Mouse (Mus musculus): ENCODE results near the gene Tmem130. TPM values are rescaled to one million over a fixed set of nuclear protein-coding genes. Genes with fewer than 3 reads are reported as not detected.
A peak's percentile ranks its signal among the peaks of the same experiment; 100 is the strongest.

Tmem130 gene
- 14.5 and 16.0 TPM in 2 replicates for polyA plus RNA-seq (2014; fragmentation: Nextera tagmentation; extraction: Ambion mirVana)

GRCm38 (mm10) chr5:144761161-144761868 is at the start of gene Tmem130:
Tmem130 (minus strand) TSS chr5:144761818.
- Histone ChIP-seq H3K27me3 (ENCODE audit: control insufficient read depth, insufficient read depth, low read length) (peaks cover 12% of the 10 kb centered on the region), H3K36me3 (ENCODE audit: control insufficient read depth, insufficient read depth, low read length) (no peaks in the 10 kb centered on the region), H3K9ac (ENCODE audit: low read length) (peak within 1 kb of the TSS; percentile 41), H3K9me3 (ENCODE audit: control insufficient read depth, low read length) (no peaks in the 10 kb centered on the region), H3K4me2 (ENCODE audit: low read depth, low read length, severe bottlenecking) (peak within 1 kb of the TSS; percentile 65), H3K4me1 (replicated peaks; ENCODE audit: control insufficient read depth, insufficient read depth, low read length) (peaks cover 4% of the 10 kb centered on the region; the same call in 1 of the 2 replicates), H3K27ac (ENCODE audit: low read depth, low read length) (no peak within 1 kb of the TSS; the same call in 1 of the 2 replicates), H3K4me3 (ENCODE audit: low read depth, low read length) (peak within 1 kb of the TSS; percentile 30)
- 1% methylated on average over 38 of the region's 38 CpGs for WGBS
- ATAC-seq (replicated peaks; ENCODE audit: low FRiP score) (peak; percentile 76), DNase-seq (ENCODE audit: low spot score) (peak; percentile 63)

- ATAC-seq (replicated peaks; ENCODE audit: low FRiP score): no peak
- H3K4me3 ChIP-seq (ENCODE audit: low read depth, low read length): no peak overlapping the region
- no peaks in the 10 kb centered on the region for H3K9me3 ChIP-seq (ENCODE audit: control insufficient read depth, low read length)
- no peak for DNase-seq (ENCODE audit: low spot score)
- no peak overlapping the region for H3K9ac ChIP-seq (ENCODE audit: low read length)
- no peaks in the 10 kb centered on the region for H3K4me1 ChIP-seq (replicated peaks; ENCODE audit: control insufficient read depth, insufficient read depth, low read length)
- H3K36me3 ChIP-seq (ENCODE audit: control insufficient read depth, insufficient read depth, low read length): peaks cover 37% of the 10 kb centered on the region
- H3K27ac ChIP-seq (ENCODE audit: low read depth, low read length): no peak overlapping the region
- H3K27me3 ChIP-seq (ENCODE audit: control insufficient read depth, insufficient read depth, low read length): no peaks in the 10 kb centered on the region
- no peak overlapping the region for H3K4me2 ChIP-seq (ENCODE audit: low read depth, low read length, severe bottlenecking)
- WGBS: 95% methylated on average over 10 of the region's 10 CpGs
These were observed 45.3 kb upstream of the Tmem130 start for GRCm38 (mm10) chr5:144806931-144807330.

DNA sequence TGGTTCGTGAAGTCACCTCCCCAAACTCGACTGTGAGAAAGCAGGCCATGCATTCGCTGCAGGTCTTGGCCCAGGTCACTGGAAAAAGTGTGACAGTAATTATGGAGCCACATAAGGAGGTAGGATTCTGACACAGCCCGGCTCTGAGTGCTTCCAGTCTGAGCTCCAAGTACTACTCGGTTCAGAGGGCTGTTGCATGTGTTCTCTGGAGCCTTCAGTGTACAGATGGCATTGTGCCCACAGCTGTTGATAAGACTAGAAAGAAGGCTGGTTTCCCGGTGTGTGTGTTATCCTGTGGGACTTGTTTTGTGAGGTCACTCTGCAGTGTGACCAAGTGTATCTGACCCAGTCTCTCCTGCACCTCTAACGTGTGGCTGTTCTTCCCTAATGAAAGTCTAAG is 42.6 kb upstream of the Tmem130 start:
- H3K27ac ChIP-seq (ENCODE audit: low read depth, low read length): no peak overlapping the region
- H3K9me3 ChIP-seq (ENCODE audit: control insufficient read depth, low read length): no peaks in the 10 kb centered on the region
- 91% methylated on average over 7 of the region's 7 CpGs for WGBS
- no peak overlapping the region for H3K4me3 ChIP-seq (ENCODE audit: low read depth, low read length)
- H3K4me1 ChIP-seq (replicated peaks; ENCODE audit: control insufficient read depth, insufficient read depth, low read length): no peaks in the 10 kb centered on the region
- no peak overlapping the region for H3K4me2 ChIP-seq (ENCODE audit: low read depth, low read length, severe bottlenecking)
- DNase-seq (ENCODE audit: low spot score) (no peak), ATAC-seq (replicated peaks; ENCODE audit: low FRiP score) (no peak)
- no peak overlapping the region for H3K9ac ChIP-seq (ENCODE audit: low read length)
- H3K36me3 ChIP-seq (ENCODE audit: control insufficient read depth, insufficient read depth, low read length): peaks cover 30% of the 10 kb centered on the region
- H3K27me3 ChIP-seq (ENCODE audit: control insufficient read depth, insufficient read depth, low read length): no peaks in the 10 kb centered on the region

- Histone ChIP-seq H3K4me2 (ENCODE audit: low read depth, low read length, severe bottlenecking) (no peak overlapping the region), H3K4me1 (replicated peaks; ENCODE audit: control insufficient read depth, insufficient read depth, low read length) (no peaks in the 10 kb centered on the region), H3K27ac (ENCODE audit: low read depth, low read length) (no peak overlapping the region), H3K9me3 (ENCODE audit: control insufficient read depth, low read length) (no peaks in the 10 kb centered on the region), H3K36me3 (ENCODE audit: control insufficient read depth, insufficient read depth, low read length) (peaks cover 24% of the 10 kb centered on the region), H3K9ac (ENCODE audit: low read length) (no peak overlapping the region), H3K4me3 (ENCODE audit: low read depth, low read length) (no peak overlapping the region), H3K27me3 (ENCODE audit: control insufficient read depth, insufficient read depth, low read length) (no peaks in the 10 kb centered on the region)
- ATAC-seq (replicated peaks; ENCODE audit: low FRiP score) (no peak), DNase-seq (ENCODE audit: low spot score) (no peak)
- whole genome bisulfite sequencing: 94% methylated on average over 8 of the region's 8 CpGs
These were observed 41.4 kb upstream of the Tmem130 start for GRCm38 (mm10) chr5:144803066-144803465.

GRCm38 (mm10) chr5:144797116-144797515 is 35.5 kb upstream of the Tmem130 start:
- H3K4me3 ChIP-seq (ENCODE audit: low read depth, low read length): no peak overlapping the region
- H3K4me2 ChIP-seq (ENCODE audit: low read depth, low read length, severe bottlenecking): no peak overlapping the region
- H3K4me1 ChIP-seq (replicated peaks; ENCODE audit: control insufficient read depth, insufficient read depth, low read length): no peaks in the 10 kb centered on the region
- no peaks in the 10 kb centered on the region for H3K9me3 ChIP-seq (ENCODE audit: control insufficient read depth, low read length)
- no peak overlapping the region for H3K9ac ChIP-seq (ENCODE audit: low read length)
- DNase-seq (ENCODE audit: low spot score) (no peak), ATAC-seq (replicated peaks; ENCODE audit: low FRiP score) (no peak)
- H3K36me3 ChIP-seq (ENCODE audit: control insufficient read depth, insufficient read depth, low read length): peaks cover 23% of the 10 kb centered on the region
- H3K27me3 ChIP-seq (ENCODE audit: control insufficient read depth, insufficient read depth, low read length): no peaks in the 10 kb centered on the region
- WGBS: 97% methylated on average over 7 of the region's 7 CpGs
- H3K27ac ChIP-seq (ENCODE audit: low read depth, low read length): no peak overlapping the region

- Histone ChIP-seq H3K4me3 (ENCODE audit: low read depth, low read length) (no peak overlapping the region), H3K9ac (ENCODE audit: low read length) (no peak overlapping the region), H3K4me2 (ENCODE audit: low read depth, low read length, severe bottlenecking) (no peak overlapping the region), H3K9me3 (ENCODE audit: control insufficient read depth, low read length) (no peaks in the 10 kb centered on the region), H3K27ac (ENCODE audit: low read depth, low read length) (no peak overlapping the region), H3K36me3 (ENCODE audit: control insufficient read depth, insufficient read depth, low read length) (peaks cover 29% of the 10 kb centered on the region), H3K4me1 (replicated peaks; ENCODE audit: control insufficient read depth, insufficient read depth, low read length) (no peaks in the 10 kb centered on the region), H3K27me3 (ENCODE audit: control insufficient read depth, insufficient read depth, low read length) (no peaks in the 10 kb centered on the region)
- DNase-seq (ENCODE audit: low spot score) (peak; percentile 61), ATAC-seq (replicated peaks; ENCODE audit: low FRiP score) (no peak)
- WGBS: 80% methylated on average over 6 of the region's 6 CpGs
These were observed 33.1 kb upstream of the Tmem130 start for GRCm38 (mm10) chr5:144794687-144795086.

- Histone ChIP-seq H3K4me2 (ENCODE audit: low read depth, low read length, severe bottlenecking) (no peak overlapping the region), H3K9me3 (ENCODE audit: control insufficient read depth, low read length) (no peaks in the 10 kb centered on the region), H3K9ac (ENCODE audit: low read length) (no peak overlapping the region), H3K4me1 (replicated peaks; ENCODE audit: control insufficient read depth, insufficient read depth, low read length) (no peaks in the 10 kb centered on the region), H3K4me3 (ENCODE audit: low read depth, low read length) (no peak overlapping the region), H3K27ac (ENCODE audit: low read depth, low read length) (no peak overlapping the region), H3K27me3 (ENCODE audit: control insufficient read depth, insufficient read depth, low read length) (no peaks in the 10 kb centered on the region), H3K36me3 (ENCODE audit: control insufficient read depth, insufficient read depth, low read length) (peaks cover 33% of the 10 kb centered on the region)
- ATAC-seq (replicated peaks; ENCODE audit: low FRiP score) (no peak), DNase-seq (ENCODE audit: low spot score) (no peak)
- 85% methylated on average over 5 of the region's 5 CpGs for WGBS
These were observed 31.8 kb upstream of the Tmem130 start for GRCm38 (mm10) chr5:144793374-144793773.

- Histone ChIP-seq H3K4me1 (replicated peaks; ENCODE audit: control insufficient read depth, insufficient read depth, low read length) (no peaks in the 10 kb centered on the region), H3K9me3 (ENCODE audit: control insufficient read depth, low read length) (no peaks in the 10 kb centered on the region), H3K36me3 (ENCODE audit: control insufficient read depth, insufficient read depth, low read length) (peaks cover 20% of the 10 kb centered on the region), H3K4me2 (ENCODE audit: low read depth, low read length, severe bottlenecking) (no peak overlapping the region), H3K27me3 (ENCODE audit: control insufficient read depth, insufficient read depth, low read length) (no peaks in the 10 kb centered on the region), H3K4me3 (ENCODE audit: low read depth, low read length) (no peak overlapping the region), H3K27ac (ENCODE audit: low read depth, low read length) (no peak overlapping the region), H3K9ac (ENCODE audit: low read length) (no peak overlapping the region)
- WGBS: 96% methylated on average over 18 of the region's 18 CpGs
- no peak for DNase-seq (ENCODE audit: low spot score)
- no peak for ATAC-seq (replicated peaks; ENCODE audit: low FRiP score)
These were observed 24.8 kb upstream of the Tmem130 start for GRCm38 (mm10) chr5:144786464-144786863.

GRCm38 (mm10) chr5:144780654-144781053 is 19.0 kb upstream of the Tmem130 start:
- ATAC-seq (replicated peaks; ENCODE audit: low FRiP score) (no peak), DNase-seq (ENCODE audit: low spot score) (no peak)
- no peak overlapping the region for H3K4me2 ChIP-seq (ENCODE audit: low read depth, low read length, severe bottlenecking)
- 83% methylated on average over 8 of the region's 8 CpGs for WGBS
- no peaks in the 10 kb centered on the region for H3K4me1 ChIP-seq (replicated peaks; ENCODE audit: control insufficient read depth, insufficient read depth, low read length)
- H3K36me3 ChIP-seq (ENCODE audit: control insufficient read depth, insufficient read depth, low read length): peaks cover 8% of the 10 kb centered on the region; the same call in 1 of the 2 replicates
- no peaks in the 10 kb centered on the region for H3K27me3 ChIP-seq (ENCODE audit: control insufficient read depth, insufficient read depth, low read length)
- H3K27ac ChIP-seq (ENCODE audit: low read depth, low read length): no peak overlapping the region
- H3K9ac ChIP-seq (ENCODE audit: low read length): no peak overlapping the region
- no peaks in the 10 kb centered on the region for H3K9me3 ChIP-seq (ENCODE audit: control insufficient read depth, low read length)
- H3K4me3 ChIP-seq (ENCODE audit: low read depth, low read length): no peak overlapping the region

Measured in forebrain, embryonic 11.5 days (tissue).